Mouse (Mus musculus): Measurements from ENCODE around the gene Gjc2.

The Gjc2 gene

GRCm38 (mm10) chr11:59208153-59208831 is 25.3 kb upstream of the Gjc2 start, which contains the start of gene 2310033P09Rik:
2310033P09Rik (plus strand) TSS chr11:59208321.
- peak; percentile 91 to 94 for DNase-seq

- DNase-seq = peak; percentile 96 to 99
These were observed 19.3 kb upstream of the Gjc2 start, which contains the start of gene Mrpl55 for GRCm38 (mm10) chr11:59202081-59202995. Mrpl55 (plus strand) TSS chr11:59202486.

GRCm38 (mm10) chr11:59201216-59202002 is 18.4 kb upstream of the Gjc2 start:
- DNase-seq = no peak

GRCm38 (mm10) chr11:59196230-59196629 is 13.2 kb upstream of the Gjc2 start:
- no peak for DNase-seq

GRCm38 (mm10) chr11:59192059-59192386 is 9.0 kb upstream of the Gjc2 start, which contains the start of gene Guk1:
Guk1 (minus strand) TSS chr11:59192212.
- DNase-seq = no peak

GRCm38 (mm10) chr11:59191231-59192058 is 8.4 kb upstream of the Gjc2 start:
- peak; percentile 96 for DNase-seq

GRCm38 (mm10) chr11:59187706-59188105 is 4.7 kb upstream of the Gjc2 start:
- no peak for DNase-seq

- no peak for DNase-seq
These were observed 2.5 kb upstream of the Gjc2 start for GRCm38 (mm10) chr11:59185490-59185889.

GRCm38 (mm10) chr11:59183821-59184220 is 808 bp upstream of the Gjc2 start:
- DNase-seq = peak; percentile 57 to 76

GRCm38 (mm10) chr11:59176921-59177320 is 6.1 kb downstream of the Gjc2 start:
- DNase-seq = no peak

- no peak for DNase-seq
These were observed 6.5 kb downstream of the Gjc2 start for GRCm38 (mm10) chr11:59176475-59176874.

GRCm38 (mm10) chr11:59174189-59174838 is 8.7 kb downstream of the Gjc2 start:
- peak in 1 of 2 experiments; percentile 50 for DNase-seq

GRCm38 (mm10) chr11:59170549-59170948 is 12.5 kb downstream of the Gjc2 start:
- no peak for DNase-seq

GRCm38 (mm10) chr11:59169807-59170206 is 13.2 kb downstream of the Gjc2 start:
- DNase-seq = no peak

- peak in 1 of 2 experiments; percentile 24 for DNase-seq
These were observed 17.3 kb downstream of the Gjc2 start for GRCm38 (mm10) chr11:59165616-59166241.

- DNase-seq = no peak
These were observed 18.6 kb downstream of the Gjc2 start for GRCm38 (mm10) chr11:59164384-59164783.

- peak; percentile 97 to 99 for DNase-seq
These were observed 19.5 kb downstream of the Gjc2 start, which contains the start of gene Iba57 for GRCm38 (mm10) chr11:59163255-59164236. Iba57 (minus strand) TSS chr11:59163739.

- no peak for DNase-seq
These were observed 20.4 kb downstream of the Gjc2 start for GRCm38 (mm10) chr11:59162443-59163254.

- no peak for DNase-seq
These were observed 21.6 kb downstream of the Gjc2 start for GRCm38 (mm10) chr11:59161398-59161797.

Measured in kidney, postnatal 36 days (tissue).